Mouse (Mus musculus): ENCODE measurements around the gene Zfp316. TPM values are rescaled to one million over a fixed set of nuclear protein-coding genes. Genes with fewer than 3 reads are reported as not detected.

The Zfp316 gene
- polyA plus RNA-seq, 1 experiment from 2014 or later, result 6.6 TPM

DNA sequence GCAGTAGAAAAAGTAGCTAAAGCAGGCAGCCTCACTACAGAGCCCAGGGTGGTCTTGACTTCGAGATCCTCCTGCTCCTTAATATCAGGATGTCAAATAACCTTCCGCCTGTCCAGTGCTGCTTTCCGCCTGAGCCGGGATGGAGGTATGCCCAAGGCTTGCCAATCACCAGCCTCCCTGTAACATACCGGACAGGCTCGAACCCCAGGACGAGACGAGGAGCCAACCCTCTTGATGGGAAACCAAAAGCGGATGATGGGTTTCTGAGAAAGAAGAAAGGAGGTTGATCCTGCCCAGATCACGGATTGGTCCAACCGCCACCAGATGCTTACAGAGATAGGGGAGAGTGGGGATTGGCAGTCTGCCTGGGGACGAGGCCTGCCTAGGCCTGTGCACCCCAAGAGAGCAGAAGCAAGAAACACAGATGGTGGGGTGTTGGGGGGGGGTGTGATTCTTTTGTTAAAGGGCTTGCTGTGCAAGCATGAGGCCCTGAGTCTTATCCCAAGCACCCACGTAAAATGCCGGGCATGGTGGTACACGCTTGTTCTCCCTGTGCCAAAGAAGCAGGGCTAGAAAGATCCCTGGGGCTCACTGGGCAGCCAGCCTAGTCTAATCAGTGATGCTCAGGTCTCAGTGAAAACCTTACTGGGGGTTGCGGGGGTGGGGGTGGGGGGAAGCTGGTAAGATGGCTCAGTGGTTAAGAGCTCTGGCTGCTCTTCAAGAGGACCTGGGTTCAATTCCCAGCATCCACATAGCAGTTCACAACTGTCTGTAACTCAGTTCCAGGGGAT, 2.9 kb upstream of the Zfp316 start:
- H3K27me3 ChIP-seq (ENCODE audit: insufficient read depth, poor library complexity, severe bottlenecking), result peaks cover 21% of the 10 kb centered on the region
- no peak for DNase-seq (ENCODE audit: low spot score)
- H3K9me3 ChIP-seq, result no peaks in the 10 kb centered on the region
- H3K4me3 ChIP-seq, result no peak overlapping the region
- 92% methylated on average over 16 of the region's 16 CpGs for WGBS
- no peaks in the 10 kb centered on the region for H3K36me3 ChIP-seq
- no peak overlapping the region for H3K27ac ChIP-seq
- peaks cover 30% of the 10 kb centered on the region for H3K4me1 ChIP-seq (replicated peaks)

GRCm38 (mm10) chr5:143272108-143272507, 2.3 kb upstream of the Zfp316 start:
- WGBS, result 85% methylated on average over 3 of the region's 3 CpGs
- H3K27ac ChIP-seq, result no peak overlapping the region
- H3K36me3 ChIP-seq, result no peaks in the 10 kb centered on the region
- H3K9me3 ChIP-seq, result no peaks in the 10 kb centered on the region
- no peak for DNase-seq (ENCODE audit: low spot score)
- peaks cover 15% of the 10 kb centered on the region for H3K27me3 ChIP-seq (ENCODE audit: insufficient read depth, poor library complexity, severe bottlenecking)
- peaks cover 30% of the 10 kb centered on the region for H3K4me1 ChIP-seq (replicated peaks)
- no peak overlapping the region for H3K4me3 ChIP-seq

DNA sequence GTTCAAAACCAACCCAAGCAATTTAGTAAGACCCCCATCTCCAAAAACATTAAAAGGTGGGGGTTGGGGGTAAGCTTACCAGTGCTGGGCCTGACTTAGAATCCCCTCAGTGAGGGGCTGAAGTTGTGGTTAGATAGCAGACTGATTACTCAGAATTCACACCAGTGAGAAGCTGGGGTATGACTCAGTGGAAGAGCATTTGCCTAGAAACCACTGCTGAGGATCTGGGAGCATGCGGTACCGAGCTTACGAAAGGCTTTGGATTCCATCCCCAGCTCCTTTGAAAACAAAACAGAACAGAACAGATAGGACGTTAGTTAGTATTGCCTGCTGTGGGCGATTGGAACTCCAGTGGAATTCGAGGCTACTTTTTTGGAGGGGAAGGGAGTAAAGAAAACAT, 1.8 kb upstream of the Zfp316 start:
- Histone ChIP-seq H3K4me3 (no peak overlapping the region), H3K4me1 (replicated peaks) (peaks cover 30% of the 10 kb centered on the region), H3K27ac (no peak overlapping the region), H3K27me3 (ENCODE audit: insufficient read depth, poor library complexity, severe bottlenecking) (peaks cover 14% of the 10 kb centered on the region), H3K9me3 (no peaks in the 10 kb centered on the region), H3K36me3 (no peaks in the 10 kb centered on the region)
- WGBS, result 88% methylated on average over 6 of the region's 6 CpGs
- no peak for DNase-seq (ENCODE audit: low spot score)

- peaks cover 37% of the 10 kb centered on the region for H3K4me1 ChIP-seq (replicated peaks)
- H3K36me3 ChIP-seq, result peaks cover under 1% of the 10 kb centered on the region; the same call in 1 of the 2 replicates
- no peaks in the 10 kb centered on the region for H3K9me3 ChIP-seq
- H3K4me3 ChIP-seq, result peak overlapping the region; percentile 98
- H3K27ac ChIP-seq, result peak overlapping the region; percentile 98
- H3K27me3 ChIP-seq (ENCODE audit: insufficient read depth, poor library complexity, severe bottlenecking), result peaks cover 6% of the 10 kb centered on the region; the same call in 1 of the 2 replicates
- DNase-seq (ENCODE audit: low spot score), result no peak
- 4% methylated on average over 12 of the region's 12 CpGs for WGBS
These were observed 313 bp upstream of the Zfp316 start for GRCm38 (mm10) chr5:143270151-143270519.

GRCm38 (mm10) chr5:143268985-143269362, 848 bp downstream of the Zfp316 start:
- no peak for DNase-seq (ENCODE audit: low spot score)
- 31% methylated on average over 8 of the region's 8 CpGs for WGBS
- peak overlapping the region; percentile 98 for H3K27ac ChIP-seq

GRCm38 (mm10) chr5:143266794-143267193, 3.0 kb downstream of the Zfp316 start:
- Histone ChIP-seq H3K27me3 (ENCODE audit: insufficient read depth, poor library complexity, severe bottlenecking) (no peaks in the 10 kb centered on the region), H3K4me3 (no peak overlapping the region), H3K27ac (no peak overlapping the region), H3K9me3 (no peaks in the 10 kb centered on the region), H3K4me1 (replicated peaks) (peaks cover 37% of the 10 kb centered on the region), H3K36me3 (peaks cover 34% of the 10 kb centered on the region)
- no peak for DNase-seq (ENCODE audit: low spot score)
- 86% methylated on average over 6 of the region's 6 CpGs for WGBS

More at GRCm38 (mm10) chr5:143268985-143269362, 848 bp downstream of the Zfp316 start:
- Histone ChIP-seq H3K4me3 (peak overlapping the region; percentile 98), H3K27me3 (ENCODE audit: insufficient read depth, poor library complexity, severe bottlenecking) (no peaks in the 10 kb centered on the region), H3K36me3 (peaks cover 12% of the 10 kb centered on the region), H3K9me3 (no peaks in the 10 kb centered on the region), H3K4me1 (replicated peaks) (peaks cover 37% of the 10 kb centered on the region)

DNA sequence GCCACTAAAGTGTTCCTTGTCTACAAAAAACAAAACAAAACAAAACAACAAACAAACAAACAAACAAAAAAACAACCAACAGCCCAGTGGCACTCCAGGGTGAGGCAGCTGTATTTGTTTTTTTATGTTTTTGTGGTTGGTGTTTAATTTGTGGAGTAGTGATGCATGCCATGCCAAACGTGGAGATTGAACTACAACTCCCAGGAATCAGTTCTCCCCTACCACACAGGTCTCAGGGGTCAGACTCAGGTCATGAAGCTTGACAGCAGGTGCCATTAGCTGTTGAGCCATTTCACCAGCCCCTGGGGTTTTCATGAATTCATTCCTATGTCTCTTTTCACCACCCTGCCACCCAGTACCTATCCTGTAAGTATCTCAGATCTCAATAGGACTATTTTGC, 4.4 kb downstream of the Zfp316 start:
- no peaks in the 10 kb centered on the region for H3K27me3 ChIP-seq (ENCODE audit: insufficient read depth, poor library complexity, severe bottlenecking)
- no peak overlapping the region for H3K4me3 ChIP-seq
- H3K4me1 ChIP-seq (replicated peaks), result peaks cover 27% of the 10 kb centered on the region
- peaks cover 46% of the 10 kb centered on the region for H3K36me3 ChIP-seq
- no peaks in the 10 kb centered on the region for H3K9me3 ChIP-seq
- H3K27ac ChIP-seq, result no peak overlapping the region
- 61% methylated on average over 1 of the region's 1 CpGs for WGBS
- no peak for DNase-seq (ENCODE audit: low spot score)

GRCm38 (mm10) chr5:143264689-143265088, 5.1 kb downstream of the Zfp316 start:
- WGBS, result 93% methylated on average over 10 of the region's 10 CpGs
- 0 out of 2 replicates have a peak, but pooled peaks cover 3% of the 10 kb centered on the region for H3K27me3 ChIP-seq (ENCODE audit: insufficient read depth, poor library complexity, severe bottlenecking)
- H3K27ac ChIP-seq, result no peak overlapping the region
- no peaks in the 10 kb centered on the region for H3K9me3 ChIP-seq
- H3K4me3 ChIP-seq, result no peak overlapping the region
- no peak for DNase-seq (ENCODE audit: low spot score)
- H3K36me3 ChIP-seq, result peaks cover 54% of the 10 kb centered on the region
- peaks cover 20% of the 10 kb centered on the region for H3K4me1 ChIP-seq (replicated peaks)

- Histone ChIP-seq H3K4me1 (replicated peaks) (peaks cover 7% of the 10 kb centered on the region; the same call in 1 of the 2 replicates), H3K36me3 (peaks cover 84% of the 10 kb centered on the region), H3K27me3 (ENCODE audit: insufficient read depth, poor library complexity, severe bottlenecking) (peaks cover 30% of the 10 kb centered on the region), H3K27ac (no peak overlapping the region), H3K9me3 (no peaks in the 10 kb centered on the region), H3K4me3 (no peak overlapping the region)
- 93% methylated on average over 8 of the region's 8 CpGs for whole genome bisulfite sequencing
- no peak for DNase-seq (ENCODE audit: low spot score)
These were observed 8.2 kb downstream of the Zfp316 start for GRCm38 (mm10) chr5:143261636-143262035.

DNA sequence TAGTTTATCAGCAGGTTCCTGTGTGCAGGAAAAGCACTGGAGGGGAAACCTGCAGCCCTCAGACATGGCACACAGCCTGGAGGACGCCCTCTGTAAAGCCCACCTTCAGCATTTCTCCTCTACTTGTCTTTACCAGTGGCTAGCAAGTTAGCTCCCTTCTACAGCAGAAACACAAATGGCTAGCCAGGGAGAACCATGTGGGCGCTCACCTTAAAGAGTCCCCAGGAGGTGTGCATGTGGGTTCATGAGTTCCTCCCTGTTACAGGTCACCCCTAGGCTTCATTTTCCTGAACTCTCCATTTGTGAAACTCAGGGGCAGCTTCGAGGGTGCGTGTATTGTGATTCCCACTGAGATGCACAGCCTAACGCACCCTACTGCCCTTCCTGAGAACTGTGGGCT, 14.0 kb downstream of the Zfp316 start:
- peaks cover 87% of the 10 kb centered on the region for H3K36me3 ChIP-seq

DNA sequence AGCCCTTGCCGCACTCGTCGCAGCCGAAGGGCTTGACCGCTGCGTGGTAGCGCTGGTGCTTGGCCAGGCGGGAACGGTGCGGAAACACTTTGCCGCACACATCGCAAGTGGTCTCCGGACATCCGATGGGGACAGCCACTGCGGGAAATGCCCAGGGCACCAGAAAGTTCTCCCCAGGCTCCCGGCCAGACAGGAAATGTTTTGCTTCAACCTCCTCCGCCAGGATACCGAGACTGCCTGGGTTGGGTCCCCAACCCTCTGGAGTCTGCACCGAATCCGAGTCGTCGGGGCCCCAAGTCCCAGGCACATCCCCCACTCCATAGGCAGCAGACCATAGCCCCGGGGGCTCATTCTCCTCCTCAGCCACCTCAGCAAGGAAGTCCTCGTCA, 14.7 kb downstream of the Zfp316 start:
- no peak for DNase-seq (ENCODE audit: low spot score)
- H3K36me3 ChIP-seq, result peaks cover 80% of the 10 kb centered on the region
- H3K4me3 ChIP-seq, result peak overlapping the region; percentile 51
- peaks cover 28% of the 10 kb centered on the region for H3K4me1 ChIP-seq (replicated peaks)
- WGBS, result 17% methylated on average over 24 of the region's 24 CpGs
- peaks cover 94% of the 10 kb centered on the region for H3K27me3 ChIP-seq (ENCODE audit: insufficient read depth, poor library complexity, severe bottlenecking)
- no peak overlapping the region for H3K27ac ChIP-seq
- H3K9me3 ChIP-seq, result no peaks in the 10 kb centered on the region

More for the DNA sequence above, 14.0 kb downstream of the Zfp316 start:
- no peak overlapping the region for H3K27ac ChIP-seq
- H3K27me3 ChIP-seq (ENCODE audit: insufficient read depth, poor library complexity, severe bottlenecking), result peaks cover 89% of the 10 kb centered on the region
- no peaks in the 10 kb centered on the region for H3K9me3 ChIP-seq
- DNase-seq (ENCODE audit: low spot score), result no peak
- H3K4me3 ChIP-seq, result no peak overlapping the region
- peaks cover 28% of the 10 kb centered on the region for H3K4me1 ChIP-seq (replicated peaks)
- WGBS, result 73% methylated on average over 5 of the region's 5 CpGs

GRCm38 (mm10) chr5:143254487-143255130, 15.2 kb downstream of the Zfp316 start:
- Histone ChIP-seq H3K4me3 (peak overlapping the region; percentile 51), H3K9me3 (no peaks in the 10 kb centered on the region), H3K27ac (no peak overlapping the region), H3K4me1 (replicated peaks) (peaks cover 28% of the 10 kb centered on the region), H3K36me3 (peaks cover 80% of the 10 kb centered on the region), H3K27me3 (ENCODE audit: insufficient read depth, poor library complexity, severe bottlenecking) (peaks cover 94% of the 10 kb centered on the region)
- WGBS, result 8% methylated on average over 66 of the region's 66 CpGs
- peak; percentile 55 for DNase-seq (ENCODE audit: low spot score)

GRCm38 (mm10) chr5:143253881-143254486, 15.8 kb downstream of the Zfp316 start:
- H3K4me3 ChIP-seq, result peak overlapping the region; percentile 51
- H3K27me3 ChIP-seq (ENCODE audit: insufficient read depth, poor library complexity, severe bottlenecking), result peaks cover 94% of the 10 kb centered on the region
- 10% methylated on average over 81 of the region's 81 CpGs for WGBS
- no peak for DNase-seq (ENCODE audit: low spot score)
- H3K27ac ChIP-seq, result no peak overlapping the region
- peaks cover 28% of the 10 kb centered on the region for H3K4me1 ChIP-seq (replicated peaks)
- peaks cover 80% of the 10 kb centered on the region for H3K36me3 ChIP-seq
- H3K9me3 ChIP-seq, result no peaks in the 10 kb centered on the region
